Mouse (Mus musculus): Measurements from ENCODE around the gene Vsig8.

Gene Vsig8

DNA sequence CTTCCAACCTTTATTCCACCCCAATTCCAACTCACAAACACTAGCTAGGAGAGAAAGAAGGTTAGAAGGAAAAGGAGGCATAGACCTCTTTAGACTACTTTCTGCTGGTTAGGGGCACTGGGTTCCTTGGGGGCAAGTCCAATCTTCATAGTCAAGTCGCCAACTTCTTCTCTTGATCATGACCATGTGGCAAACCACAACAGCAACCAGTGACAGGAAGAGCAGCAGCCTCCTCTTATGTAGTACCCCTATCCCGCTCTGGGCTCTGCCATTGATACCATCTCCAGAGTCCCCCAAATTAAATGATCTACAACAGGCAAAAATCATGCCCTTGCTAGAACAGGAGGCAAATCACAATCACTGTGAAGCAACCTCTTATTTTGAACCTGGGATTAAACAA, 38.2 kb downstream of the Vsig8 start:
- DNase-seq: no peak

DNA sequence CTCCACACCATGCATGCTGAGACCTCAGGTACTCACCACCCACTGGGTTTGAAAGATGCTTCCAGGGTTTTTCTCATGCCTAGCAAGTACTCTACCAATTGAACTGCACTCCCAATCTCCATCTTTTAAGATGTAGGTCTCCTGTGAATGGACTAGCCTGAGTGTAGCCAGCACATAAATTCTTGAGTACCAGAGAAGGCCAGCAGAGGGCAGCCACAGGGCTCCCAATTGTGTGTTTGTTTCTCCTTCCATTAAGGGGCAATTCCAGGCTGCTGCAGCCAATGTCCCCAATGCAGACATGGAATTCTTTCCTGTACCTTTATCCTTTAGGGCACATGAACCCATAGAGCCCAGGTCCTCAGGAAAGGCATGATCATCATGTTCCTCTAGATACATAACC, 38.8 kb downstream of the Vsig8 start:
- peak in 1 of 2 experiments; percentile 24 for DNase-seq

DNA sequence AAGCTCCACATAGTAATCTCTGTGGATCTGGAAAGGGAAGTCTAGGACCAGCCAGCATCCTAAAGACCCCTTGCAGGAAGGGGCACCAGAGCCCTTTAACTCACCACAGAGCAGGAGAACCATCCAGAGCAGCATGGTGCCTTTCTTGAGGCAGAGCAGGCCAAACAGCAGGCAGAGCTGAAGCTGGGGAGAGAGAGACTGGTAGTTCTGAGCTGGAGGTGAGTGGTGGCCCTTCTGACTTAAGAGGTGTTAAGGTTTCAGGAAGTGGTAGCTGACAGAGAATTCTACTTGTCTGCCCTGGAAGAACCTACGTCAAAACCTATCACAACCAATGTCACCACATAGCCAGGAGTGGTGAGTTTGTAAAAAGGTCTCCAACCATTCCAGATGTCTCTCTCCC, 46.6 kb downstream of the Vsig8 start, which contains the start of gene Fcrl6:
Fcrl6 (minus strand) TSS at position 226 of the 400 bp plus-strand sequence.
- no peak for DNase-seq

DNA sequence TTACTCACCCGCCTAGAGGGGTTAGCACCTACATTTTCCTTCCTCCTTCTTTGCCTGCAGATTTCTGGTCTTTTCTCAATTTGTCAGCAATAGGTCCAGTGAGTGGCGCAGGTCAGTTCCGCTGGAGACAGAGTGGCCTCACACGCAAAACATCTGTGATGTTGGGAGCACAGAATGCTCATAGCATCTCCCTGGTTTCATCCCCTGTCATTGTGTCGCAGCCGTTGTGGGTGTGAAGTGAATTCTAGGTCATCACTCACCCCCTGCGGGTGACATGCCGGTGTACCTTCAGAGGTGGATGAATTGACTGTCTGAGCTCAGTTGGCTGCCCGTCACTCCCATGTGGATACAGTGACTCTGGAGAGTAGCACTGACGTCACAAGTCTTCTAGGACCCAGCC, 55.6 kb downstream of the Vsig8 start:
- no peak for DNase-seq

DNA sequence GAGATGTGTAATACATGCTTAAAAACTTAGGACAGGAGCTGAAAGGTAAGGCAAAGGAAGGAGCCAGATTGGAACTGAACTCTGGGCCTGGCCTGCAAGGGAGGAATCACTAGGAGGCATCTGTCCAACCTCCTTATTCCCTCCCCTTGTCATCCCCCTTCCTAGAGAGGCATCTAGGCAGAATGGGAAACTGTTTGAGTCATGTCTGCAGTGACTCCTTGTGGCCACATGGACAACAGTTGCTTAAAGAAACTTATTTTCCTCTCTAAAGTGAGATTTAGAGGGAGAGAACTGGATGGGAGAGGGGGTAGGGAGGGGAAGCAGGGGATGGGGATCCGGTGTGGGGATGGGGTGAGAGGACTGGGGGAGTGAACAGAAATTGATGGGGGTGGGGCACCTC, 57.0 kb downstream of the Vsig8 start:
- no peak for DNase-seq
